In genomic region chr19:30158189-30158588, GRCm38 (mm10) we compare ENCODE assay signal across 23 mouse cellular contexts. TPM values are rescaled to one million over a fixed set of nuclear protein-coding genes. Genes with fewer than 3 reads are reported as not detected.
DNase-seq lines count a peak whose midpoint lies in the region; ATAC-seq and TF ChIP-seq lines count a peak whose summit lies in the region.
"Had no signal": no experiment of that assay in that cellular context is flagged by ENCODE, and none has a peak within 500 bp of the region (broad histone marks: within the 10 kb centered on the region; RNA-seq: fewer than 3 reads in every experiment).

No protein-coding gene starts in this region.

- no peaks in the 10 kb centered on the region for H3K9me3 ChIP-seq in forebrain, embryonic 10.5 days
- H3K9me3 ChIP-seq in forebrain, embryonic 14.5 days (replicated peaks; ENCODE audit: control insufficient read depth, low read length) = no peaks in the 10 kb centered on the region
- H3K9me3 ChIP-seq in E14TG2a.4 (ENCODE audit: low read length) = no peaks in the 10 kb centered on the region
- no peaks in the 10 kb centered on the region for H3K9me3 ChIP-seq in liver, embryonic 11.5 days (ENCODE audit: control insufficient read depth, low read length)
- no peaks in the 10 kb centered on the region for H3K9me3 ChIP-seq in liver, embryonic 16.5 days (replicated peaks; ENCODE audit: control insufficient read depth, low read length)
- H3K9me3 ChIP-seq: embryonic facial prominence, embryonic 15.5 days; forebrain, embryonic 12.5 days; heart, embryonic 13.5 days; hindbrain, embryonic 15.5 days had no signal

- peaks cover 81% of the 10 kb centered on the region for H3K4me1 ChIP-seq in forebrain, embryonic 10.5 days
- peaks cover 25% of the 10 kb centered on the region; the same call in 1 of the 2 replicates for H3K4me1 ChIP-seq in forebrain, embryonic 14.5 days (ENCODE audit: control insufficient read depth, insufficient read depth, low read length)
- peaks cover 51% of the 10 kb centered on the region for H3K4me1 ChIP-seq in E14TG2a.4 (replicated peaks; ENCODE audit: low read depth, low read length)
- H3K4me1 ChIP-seq in liver, embryonic 11.5 days (replicated peaks; ENCODE audit: control insufficient read depth, insufficient read depth, low read length) = 0 out of 2 replicates have a peak, but pooled peaks cover 2% of the 10 kb centered on the region
- H3K4me1 ChIP-seq in liver, embryonic 16.5 days (ENCODE audit: control insufficient read depth, low read depth, low read length) = peaks cover 4% of the 10 kb centered on the region; the same call in 1 of the 2 replicates
- H3K4me1 ChIP-seq: embryonic facial prominence, embryonic 15.5 days; heart, embryonic 13.5 days had no signal

- DNase-seq in forebrain, embryonic 10.5 days (ENCODE audit: extremely low spot score, low spot score) = no peak
- no peak for DNase-seq in forebrain, embryonic 14.5 days (ENCODE audit: low spot score)
- DNase-seq in liver, embryonic 11.5 days (ENCODE audit: low spot score) = no peak
- no peak for DNase-seq in thymus, postnatal 36 days
- DNase-seq: adrenal gland, postnatal 14 days; B cell, adult 2 months; cerebellum, adult 18-20 months; cerebellum, postnatal 10 days; embryo, embryonic 11 days; gastrocnemius, adult 2 months; gastrocnemius, postnatal 25 days; heart, postnatal 36 days had no signal

- 89% methylated on average over 4 of the region's 4 CpGs for WGBS in forebrain, embryonic 10.5 days
- 90% methylated on average over 4 of the region's 4 CpGs for WGBS in forebrain, embryonic 14.5 days
- 78% methylated on average over 4 of the region's 4 CpGs for WGBS in liver, embryonic 11.5 days
- 63% methylated on average over 4 of the region's 4 CpGs for WGBS in liver, embryonic 16.5 days (ENCODE audit: insufficient replicate concordance)

- H3K27ac ChIP-seq in forebrain, embryonic 10.5 days = peak overlapping the region; percentile 75; the same call in 1 of the 2 replicates
- H3K27ac ChIP-seq in forebrain, embryonic 14.5 days (ENCODE audit: low read depth, low read length) = no peak overlapping the region
- H3K27ac ChIP-seq in liver, embryonic 11.5 days (ENCODE audit: low read depth, low read length) = peak overlapping the region; percentile 63; the same call in 1 of the 2 replicates
- H3K27ac ChIP-seq in liver, embryonic 16.5 days (ENCODE audit: low read length) = peak overlapping the region; percentile 62
- H3K27ac ChIP-seq: embryonic facial prominence, embryonic 15.5 days; gastrocnemius, adult 2 months; heart, embryonic 13.5 days had no signal

- no peak for TF ChIP-seq CTCF in E14TG2a.4 (conservative IDR thresholded peaks at IDR 0.05; ENCODE audit: low read length)

- peaks cover 29% of the 10 kb centered on the region for H3K36me3 ChIP-seq in forebrain, embryonic 10.5 days (replicated peaks)
- no peaks in the 10 kb centered on the region for H3K36me3 ChIP-seq in forebrain, embryonic 14.5 days (ENCODE audit: control insufficient read depth, insufficient read depth, low read length)
- peaks cover 85% of the 10 kb centered on the region for H3K36me3 ChIP-seq in E14TG2a.4 (ENCODE audit: insufficient read depth, low read length)
- H3K36me3 ChIP-seq in liver, embryonic 11.5 days (ENCODE audit: control insufficient read depth, insufficient read depth, low read length) = no peaks in the 10 kb centered on the region
- H3K36me3 ChIP-seq in liver, embryonic 16.5 days (ENCODE audit: control insufficient read depth, insufficient read depth) = no peaks in the 10 kb centered on the region
- H3K36me3 ChIP-seq: embryonic facial prominence, embryonic 15.5 days; heart, embryonic 13.5 days; hindbrain, embryonic 15.5 days had no signal

- no peak overlapping the region for H3K9ac ChIP-seq in forebrain, embryonic 14.5 days (ENCODE audit: low read length)
- H3K9ac ChIP-seq in liver, embryonic 11.5 days (ENCODE audit: low read depth, low read length) = no peak overlapping the region
- no peak overlapping the region for H3K9ac ChIP-seq in liver, embryonic 16.5 days (ENCODE audit: low read depth, low read length)
- H3K9ac ChIP-seq: embryonic facial prominence, embryonic 15.5 days; forebrain, embryonic 12.5 days; heart, embryonic 13.5 days; hindbrain, embryonic 15.5 days had no signal

- no peak overlapping the region for H3K4me3 ChIP-seq in forebrain, embryonic 10.5 days
- H3K4me3 ChIP-seq in forebrain, embryonic 14.5 days (ENCODE audit: low read depth, low read length) = no peak overlapping the region
- H3K4me3 ChIP-seq in E14TG2a.4 (replicated peaks; ENCODE audit: low read length) = 0 out of 2 replicates have a peak overlapping the region, but pooled peaks have one; percentile 17
- no peak overlapping the region for H3K4me3 ChIP-seq in liver, embryonic 11.5 days (ENCODE audit: low read depth, low read length)
- no peak overlapping the region for H3K4me3 ChIP-seq in liver, embryonic 16.5 days (ENCODE audit: low read depth, low read length)
- H3K4me3 ChIP-seq: embryonic facial prominence, embryonic 15.5 days; erythroblast, embryonic 14.5 days; forebrain, embryonic 12.5 days; gastrocnemius, adult 2 months; heart, embryonic 13.5 days; hindbrain, embryonic 15.5 days had no signal

- H3K27me3 ChIP-seq in forebrain, embryonic 10.5 days (ENCODE audit: poor library complexity, severe bottlenecking) = 0 out of 2 replicates have a peak, but pooled peaks cover 11% of the 10 kb centered on the region
- no peaks in the 10 kb centered on the region for H3K27me3 ChIP-seq in forebrain, embryonic 14.5 days (replicated peaks; ENCODE audit: control insufficient read depth, insufficient read depth, low read length)
- no peaks in the 10 kb centered on the region for H3K27me3 ChIP-seq in E14TG2a.4 (ENCODE audit: insufficient read depth, low read length)
- H3K27me3 ChIP-seq in liver, embryonic 11.5 days (replicated peaks; ENCODE audit: control insufficient read depth, insufficient read depth, low read length) = no peaks in the 10 kb centered on the region
- no peaks in the 10 kb centered on the region for H3K27me3 ChIP-seq in liver, embryonic 16.5 days (ENCODE audit: control insufficient read depth, insufficient read depth, low read depth, low read length)
- H3K27me3 ChIP-seq: embryonic facial prominence, embryonic 15.5 days; forebrain, embryonic 12.5 days; heart, embryonic 13.5 days; hindbrain, embryonic 15.5 days had no signal

- ATAC-seq in forebrain, embryonic 14.5 days = no peak
- no peak for ATAC-seq in liver, embryonic 11.5 days (replicated peaks; ENCODE audit: low FRiP score)
- ATAC-seq in liver, embryonic 16.5 days (ENCODE audit: low read depth) = no peak
- no peak for ATAC-seq in megakaryocyte-erythroid progenitor cell, adult 5-6 weeks (replicated peaks; ENCODE audit: low FRiP score, low TSS enrichment, poor library complexity, severe bottlenecking)
- ATAC-seq: activated CD4-positive, CD25-positive, alpha-beta regulatory T cell, adult 4 months; CD4-positive, CD25-positive, alpha-beta regulatory T cell, adult 4 months; Patski had no signal

- no peak overlapping the region for H3K4me2 ChIP-seq in forebrain, embryonic 14.5 days (ENCODE audit: low read length)
- no peak overlapping the region for H3K4me2 ChIP-seq in liver, embryonic 11.5 days
- no peak overlapping the region for H3K4me2 ChIP-seq in liver, embryonic 16.5 days (ENCODE audit: low read depth, low read length)
- H3K4me2 ChIP-seq: embryonic facial prominence, embryonic 15.5 days; forebrain, embryonic 12.5 days; heart, embryonic 13.5 days; hindbrain, embryonic 15.5 days had no signal

RNA-seq across cellular contexts. Expression of gene Gldc, which starts 17.0 kb away (rescaled TPM):
- 48.4 and 49.3 TPM in 2 replicates for polyA plus RNA-seq in forebrain, embryonic 10.5 days (2016; fragmentation: Nextera tagmentation; extraction: Ambion mirVana)
- polyA plus RNA-seq in forebrain, embryonic 14.5 days (2014; fragmentation: Nextera tagmentation; extraction: Ambion mirVana) = 11.4 and 13.0 TPM in 2 replicates
- polyA plus RNA-seq in liver, embryonic 11.5 days (2014; fragmentation: Nextera tagmentation; extraction: Ambion mirVana) = 22.2 and 24.7 TPM in 2 replicates
- polyA plus RNA-seq in liver, embryonic 16.5 days (2015; fragmentation: Nextera tagmentation; extraction: Ambion mirVana) = 25.6 and 28.5 TPM in 2 replicates
- total RNA-seq in megakaryocyte-erythroid progenitor cell, adult 5-6 weeks (2014; fragmentation: Nextera tagmentation) = not detected in 2 replicates
- total RNA-seq in megakaryocyte-erythroid progenitor cell, adult 5-6 weeks (2017) = not detected in 2 replicates
